Mouse (Mus musculus) embryonic facial prominence, embryonic 13.5 days (tissue): ENCODE results near the gene AC109138.7. TPM values are rescaled to one million over a fixed set of nuclear protein-coding genes. Genes with fewer than 3 reads are reported as not detected.

Source experiments
- ATAC-seq: fragments of 200-750 bp; cut with Nextera tagmentation; 2 replicates; pipeline ENCODE4 v1.8.0; 2017; ENCODE audit warnings: low read depth; ENCODE audit not compliant: insufficient number of reproducible peaks, insufficient read depth, low FRiP score, low TSS enrichment
- H3K27ac ChIP-seq: fragments of 300-500 bp; sonication (generic); 2 replicates; pipeline ENCODE4 v1.5.1; 2015; ENCODE audit warnings: moderate library complexity, mild to moderate bottlenecking, inconsistent platforms
- H3K27me3 ChIP-seq: fragments of 300-500 bp; sonication (generic); 2 replicates; pipeline ENCODE4 v1.6.1; 2015; ENCODE audit warnings: mild to moderate bottlenecking, inconsistent platforms
- H3K36me3 ChIP-seq: fragments of 300-500 bp; sonication (generic); 2 replicates; pipeline ENCODE4 v1.6.1; 2015; ENCODE audit warnings: mild to moderate bottlenecking, inconsistent platforms
- H3K4me1 ChIP-seq: fragments of 300-500 bp; sonication (generic); 2 replicates; pipeline ENCODE4 v1.6.1; 2015; ENCODE audit warnings: inconsistent platforms
- H3K4me2 ChIP-seq: fragments of 300-500 bp; sonication (generic); 2 replicates; pipeline ENCODE4 v1.6.1; 2015; ENCODE audit warnings: moderate library complexity, mild to moderate bottlenecking, inconsistent platforms
- H3K4me3 ChIP-seq: fragments of 300-500 bp; sonication (generic); 2 replicates; pipeline ENCODE4 v1.5.1; 2015; ENCODE audit warnings: mild to moderate bottlenecking, inconsistent platforms
- H3K9ac ChIP-seq: fragments of 300-500 bp; sonication (generic); 2 replicates; pipeline ENCODE4 v1.6.1; 2015; ENCODE audit warnings: mild to moderate bottlenecking, inconsistent platforms
- H3K9me3 ChIP-seq: fragments of 300-500 bp; sonication (generic); 2 replicates; pipeline ENCODE4 v1.6.1; 2016; ENCODE audit warnings: inconsistent platforms
- WGBS: fragments of 180-500 bp; shearing (Covaris S2); methylation state at CpG from one replicate; pipeline ENCODE4 v1.1.7; 2015; ENCODE audit warnings: mixed read lengths; 5-methylcytosine and 5-hydroxymethylcytosine counted together
- polyA plus RNA-seq: library from polyadenylated mRNA; unstranded; fragments of >200 nt; fragmentation: Nextera tagmentation; extraction: Ambion mirVana; gene quantifications from 2 replicates; pipeline ENCODE4 v1.2.1, GENCODE M21; 2015

Gene AC109138.7
- not detected in 2 replicates for polyA plus RNA-seq

DNA sequence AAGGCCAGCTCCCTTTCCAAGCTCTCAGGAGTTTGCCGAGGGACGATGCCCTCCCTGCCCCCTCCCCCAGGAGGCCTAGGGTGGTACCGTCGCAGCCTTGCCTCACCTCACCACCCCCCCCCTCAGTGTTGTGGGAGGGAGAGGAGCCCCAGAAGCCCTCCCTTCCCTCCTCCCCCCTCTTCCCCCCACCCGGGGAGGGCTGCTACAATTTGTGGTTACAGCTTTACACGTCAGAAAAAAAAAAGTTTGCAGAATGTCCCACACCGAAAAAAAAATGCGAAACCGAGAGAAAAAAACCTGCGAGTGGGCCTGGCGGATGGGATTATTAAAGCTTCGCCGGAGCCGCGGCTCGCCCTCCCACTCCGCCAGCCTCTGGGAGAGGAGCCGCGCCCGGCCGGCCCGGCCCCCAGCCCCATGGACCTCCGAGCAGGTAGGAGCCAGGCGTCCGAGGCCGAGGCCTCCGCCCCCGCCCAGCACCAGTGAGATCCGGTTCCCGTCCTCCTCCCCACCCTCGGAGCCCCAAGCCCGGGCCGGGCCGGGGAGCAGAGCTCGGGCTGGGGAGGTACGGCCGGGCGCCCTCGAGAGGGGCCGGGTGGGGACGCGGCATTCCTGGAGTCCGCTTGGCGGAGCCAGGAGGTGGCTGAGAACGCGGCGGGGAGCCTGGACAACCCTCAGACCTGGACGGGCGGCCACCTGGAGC, at the start of gene AC109138.7, which contains the start of gene Clcf1:
TSS of gene AC109138.7 (plus strand) at position 287 of the 700 bp plus-strand sequence.
TSS of gene Clcf1 (plus strand) at position 168 of the 700 bp plus-strand sequence.
- H3K27ac ChIP-seq: peak within 1 kb of the TSS; percentile 97
- peak within 1 kb of the TSS; percentile 95 for H3K4me3 ChIP-seq
- peaks cover 66% of the 10 kb centered on the region for H3K4me1 ChIP-seq
- peaks cover 4% of the 10 kb centered on the region; the same call in 1 of the 2 replicates for H3K27me3 ChIP-seq
- under 1% methylated on average over 45 of the region's 49 CpGs for WGBS
- H3K9me3 ChIP-seq: no peaks in the 10 kb centered on the region
- 0 out of 2 replicates have a peak, but pooled peaks have one; percentile 12 for ATAC-seq
- peak within 1 kb of the TSS; percentile 98 for H3K9ac ChIP-seq
- H3K36me3 ChIP-seq: no peaks in the 10 kb centered on the region
- peak within 1 kb of the TSS; percentile 87 for H3K4me2 ChIP-seq

DNA sequence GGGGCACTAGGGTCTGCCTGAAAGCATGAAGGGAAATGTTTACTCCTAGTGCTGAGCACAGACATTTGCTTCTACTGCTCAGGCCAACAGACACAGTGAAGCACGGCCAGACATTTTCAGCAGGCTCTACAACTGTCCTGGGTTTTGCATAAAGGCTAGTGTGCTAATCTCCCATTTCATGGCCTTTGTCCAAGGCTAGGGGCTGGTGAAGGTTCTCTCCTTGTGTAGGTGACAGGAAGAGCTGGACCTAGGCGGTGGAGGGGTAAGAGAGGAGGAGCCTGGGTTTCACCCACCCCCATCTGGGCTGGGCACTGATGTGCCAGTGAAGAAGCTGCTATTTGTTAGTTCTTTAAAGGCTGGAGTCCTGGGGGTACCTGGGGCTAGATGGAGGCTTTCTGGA, 49.4 kb upstream of the AC109138.7 start:
- Histone ChIP-seq H3K9me3 (no peaks in the 10 kb centered on the region), H3K27ac (no peak overlapping the region), H3K4me1 (peaks cover 15% of the 10 kb centered on the region), H3K9ac (0 out of 2 replicates have a peak overlapping the region, but pooled peaks have one; percentile 36), H3K4me2 (no peak overlapping the region), H3K4me3 (no peak overlapping the region; the same call in 1 of the 2 replicates), H3K36me3 (peaks cover 15% of the 10 kb centered on the region), H3K27me3 (no peaks in the 10 kb centered on the region)
- 68% methylated on average over 2 of the region's 2 CpGs for WGBS
- no peak for ATAC-seq

DNA sequence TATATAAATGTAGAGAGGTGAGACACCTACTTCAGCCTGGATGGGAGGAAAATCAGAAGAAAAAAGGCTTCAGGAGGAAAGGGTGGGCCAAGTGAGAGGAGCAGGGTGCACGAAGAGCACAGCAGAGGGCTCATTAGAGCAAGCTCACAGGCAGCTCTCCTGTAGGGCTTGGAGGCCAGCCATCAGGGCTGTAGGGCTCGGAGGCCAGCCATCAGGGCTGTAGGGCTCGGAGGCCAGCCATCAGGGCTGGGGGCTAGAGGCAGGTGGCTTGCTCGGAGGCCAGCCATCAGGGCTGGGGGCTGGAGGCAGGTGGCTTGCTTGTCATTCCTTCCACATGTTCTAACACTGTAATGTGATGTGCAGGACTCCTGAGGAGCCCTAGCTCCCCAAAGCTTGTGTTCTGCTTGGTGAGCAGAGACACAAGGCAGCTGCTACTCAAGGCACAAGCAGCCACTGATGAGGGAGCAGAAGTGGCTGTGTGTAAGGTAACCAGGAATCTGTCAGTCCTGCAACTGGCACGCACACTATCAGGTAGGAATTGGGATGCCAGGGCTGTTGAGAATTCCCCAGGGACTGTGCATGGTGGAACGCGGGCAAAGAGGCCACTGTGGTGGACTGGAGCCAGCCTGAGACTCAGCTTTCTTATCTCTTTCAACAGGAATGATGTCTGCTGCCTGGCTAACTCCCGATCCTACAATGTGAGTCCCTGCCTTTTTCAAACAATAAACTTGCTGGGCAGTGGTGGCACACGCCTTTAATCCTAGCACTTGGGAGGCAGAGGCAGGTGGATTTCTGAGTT, 47.3 kb upstream of the AC109138.7 start:
- ATAC-seq: no peak
- H3K9me3 ChIP-seq: no peaks in the 10 kb centered on the region
- peaks cover 33% of the 10 kb centered on the region for H3K4me1 ChIP-seq
- H3K27ac ChIP-seq: no peak overlapping the region
- no peak overlapping the region for H3K9ac ChIP-seq
- H3K4me2 ChIP-seq: no peak overlapping the region
- H3K4me3 ChIP-seq: no peak overlapping the region
- H3K36me3 ChIP-seq: no peaks in the 10 kb centered on the region
- H3K27me3 ChIP-seq: no peaks in the 10 kb centered on the region
- 81% methylated on average over 9 of the region's 9 CpGs for WGBS

- H3K4me1 ChIP-seq: peaks cover 22% of the 10 kb centered on the region
- H3K4me3 ChIP-seq: peak overlapping the region; percentile 51
- peak overlapping the region; percentile 89 for H3K4me2 ChIP-seq
- H3K27ac ChIP-seq: peak overlapping the region; percentile 86
- H3K27me3 ChIP-seq: no peaks in the 10 kb centered on the region
- H3K9me3 ChIP-seq: no peaks in the 10 kb centered on the region
- H3K36me3 ChIP-seq: no peaks in the 10 kb centered on the region
- peak overlapping the region; percentile 81 for H3K9ac ChIP-seq
- ATAC-seq: peak; percentile 92
- WGBS: under 1% methylated on average over 43 of the region's 43 CpGs
These were observed 44.8 kb upstream of the AC109138.7 start for GRCm38 (mm10) chr19:4169378-4169784.

DNA sequence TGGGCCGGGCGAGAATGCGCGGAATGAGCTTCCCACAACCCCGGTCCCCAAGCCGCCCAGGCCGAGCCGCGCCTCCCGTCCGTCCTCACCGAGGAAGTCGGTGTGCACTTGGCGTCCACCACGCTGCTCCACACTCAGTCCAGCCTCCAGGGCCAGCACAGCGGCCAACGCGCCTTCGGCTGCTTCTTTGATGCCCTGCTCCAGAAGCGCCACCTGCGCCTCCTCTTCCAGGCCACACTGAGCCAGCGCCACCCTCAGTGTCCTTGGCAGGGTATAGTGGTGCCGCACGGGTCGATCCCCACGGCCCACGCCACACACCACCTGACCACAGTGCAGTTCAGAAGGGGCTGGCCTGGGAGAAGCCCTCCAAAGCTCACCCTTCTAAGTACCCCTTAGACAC, 44.3 kb upstream of the AC109138.7 start:
- Histone ChIP-seq H3K9me3 (no peaks in the 10 kb centered on the region), H3K27me3 (no peaks in the 10 kb centered on the region), H3K4me2 (peak overlapping the region; percentile 89), H3K4me1 (peaks cover 22% of the 10 kb centered on the region), H3K9ac (peak overlapping the region; percentile 81), H3K4me3 (peak overlapping the region; percentile 51), H3K36me3 (no peaks in the 10 kb centered on the region), H3K27ac (peak overlapping the region; percentile 86)
- WGBS: 10% methylated on average over 27 of the region's 27 CpGs
- no peak; the same call in none of the 2 replicates for ATAC-seq

- Histone ChIP-seq H3K4me3 (no peak overlapping the region), H3K4me2 (no peak overlapping the region), H3K4me1 (peaks cover 31% of the 10 kb centered on the region), H3K9me3 (no peaks in the 10 kb centered on the region), H3K9ac (peak overlapping the region; percentile 81), H3K36me3 (no peaks in the 10 kb centered on the region), H3K27ac (peak overlapping the region; percentile 55; the same call in 1 of the 2 replicates), H3K27me3 (no peaks in the 10 kb centered on the region)
- 82% methylated on average over 10 of the region's 10 CpGs for WGBS
- ATAC-seq: no peak
These were observed 43.3 kb upstream of the AC109138.7 start for GRCm38 (mm10) chr19:4170723-4171392.

DNA sequence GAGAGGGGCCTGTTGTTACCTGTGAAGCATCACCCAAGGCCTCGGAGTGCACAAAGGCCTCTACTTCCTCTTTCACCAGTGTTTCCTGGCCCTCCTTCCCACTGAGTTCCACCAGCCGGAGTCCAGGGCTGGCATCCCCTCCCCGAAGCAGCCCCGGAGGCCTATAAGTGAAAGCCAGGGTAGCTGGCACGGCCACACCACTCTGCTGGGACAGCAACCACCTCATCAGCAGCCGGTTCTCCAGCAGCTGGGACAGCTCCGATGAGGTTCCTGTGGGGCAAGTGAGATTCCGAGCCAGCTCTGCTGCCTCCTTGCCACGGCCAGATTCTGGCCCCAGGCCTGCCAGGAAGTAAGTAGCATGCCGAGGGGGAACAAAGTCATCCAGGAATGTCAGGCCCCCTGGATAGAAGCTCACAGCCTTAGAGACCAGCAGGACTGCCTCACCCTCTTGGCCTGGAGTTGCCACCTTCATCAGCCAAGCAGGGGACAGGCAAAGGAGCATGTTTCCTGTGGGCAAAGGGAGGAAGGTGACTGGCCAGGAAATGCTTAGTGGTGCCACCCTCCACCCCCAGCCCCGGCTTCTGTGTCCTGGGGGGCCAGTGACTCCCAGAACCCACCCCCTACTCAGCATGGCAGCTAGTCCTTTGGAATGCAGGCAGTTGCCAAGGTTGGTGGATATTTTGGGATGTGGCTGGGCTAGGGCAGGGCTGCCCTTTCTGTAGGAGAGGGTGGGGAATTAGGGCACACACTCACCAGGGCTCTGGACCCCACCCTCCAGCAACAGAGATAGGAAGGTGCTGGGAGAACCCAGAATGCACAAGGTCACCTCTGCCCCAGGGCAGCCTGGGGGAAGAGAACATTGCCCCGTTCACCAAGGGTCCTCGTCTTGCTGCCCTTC, 42.5 kb upstream of the AC109138.7 start:
- Histone ChIP-seq H3K9ac (peak overlapping the region; percentile 46), H3K4me3 (no peak overlapping the region), H3K36me3 (no peaks in the 10 kb centered on the region), H3K27me3 (no peaks in the 10 kb centered on the region), H3K4me2 (0 out of 2 replicates have a peak overlapping the region, but pooled peaks have one; percentile 1), H3K9me3 (no peaks in the 10 kb centered on the region), H3K4me1 (peaks cover 33% of the 10 kb centered on the region), H3K27ac (peak overlapping the region; percentile 55; the same call in 1 of the 2 replicates)
- no peak for ATAC-seq
- WGBS: 54% methylated on average over 13 of the region's 13 CpGs

DNA sequence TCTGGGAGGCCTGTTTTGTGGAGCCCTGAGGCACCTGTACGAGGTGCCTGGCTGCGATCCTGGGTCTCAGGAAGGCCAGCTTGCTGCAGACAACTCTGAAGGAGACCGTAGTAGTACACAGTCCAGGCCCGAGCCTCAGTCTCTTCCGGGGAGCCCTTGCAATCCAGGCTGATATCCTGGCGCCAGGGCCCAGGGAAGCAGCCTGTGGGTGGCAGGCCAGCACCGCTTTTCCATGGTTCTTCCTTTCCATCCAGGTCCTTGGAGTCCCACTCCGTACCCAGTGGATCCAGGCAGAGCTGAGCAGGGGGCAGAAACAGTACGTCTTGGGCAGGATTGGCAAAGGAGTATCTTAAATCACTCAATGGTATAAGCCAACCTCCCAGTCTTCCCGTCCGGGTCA, 41.2 kb upstream of the AC109138.7 start:
- Histone ChIP-seq H3K27ac (no peak overlapping the region), H3K4me3 (no peak overlapping the region), H3K9me3 (no peaks in the 10 kb centered on the region), H3K9ac (peak overlapping the region; percentile 40), H3K27me3 (no peaks in the 10 kb centered on the region), H3K4me1 (peaks cover 33% of the 10 kb centered on the region), H3K36me3 (no peaks in the 10 kb centered on the region), H3K4me2 (no peak overlapping the region)
- WGBS: 54% methylated on average over 11 of the region's 11 CpGs
- no peak for ATAC-seq

DNA sequence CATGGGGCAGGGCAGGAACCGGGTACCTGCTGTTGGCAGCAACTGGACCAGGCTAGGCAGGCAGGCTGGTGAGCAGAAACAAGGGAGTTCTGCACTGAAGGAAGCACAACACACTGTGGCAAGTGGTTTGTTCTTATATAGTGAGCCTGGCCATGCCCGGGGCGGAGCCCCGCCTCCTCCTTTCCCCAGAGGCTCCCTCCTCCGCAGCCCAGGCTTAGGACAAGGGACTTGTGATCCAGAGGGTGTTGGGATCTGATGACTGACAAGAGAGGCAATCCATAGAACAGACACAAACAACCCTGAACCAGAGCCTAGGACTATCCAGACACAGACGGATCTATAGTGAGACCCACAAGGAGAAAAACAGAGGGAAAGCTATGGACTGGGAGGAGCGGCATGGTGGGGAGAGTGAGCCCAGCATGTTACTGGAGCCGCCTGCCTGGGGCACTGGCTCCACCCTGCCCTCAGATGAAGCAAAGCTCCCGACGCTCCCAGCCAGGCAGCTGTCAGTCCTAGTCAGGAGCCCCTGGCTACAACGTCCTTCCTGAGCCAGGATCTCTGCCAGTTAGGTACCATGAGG, 38.7 kb upstream of the AC109138.7 start, which contains the start of gene Carns1:
TSS of gene Carns1 (minus strand) at position 112 of the 580 bp plus-strand sequence.
- peak; percentile 38 for ATAC-seq
- Histone ChIP-seq H3K4me1 (peaks cover 24% of the 10 kb centered on the region), H3K27ac (no peak within 1 kb of the TSS; the same call in 1 of the 2 replicates), H3K4me3 (peak within 1 kb of the TSS; percentile 25), H3K4me2 (peak within 1 kb of the TSS; percentile 51), H3K36me3 (no peaks in the 10 kb centered on the region), H3K9ac (peak within 1 kb of the TSS; percentile 58), H3K9me3 (no peaks in the 10 kb centered on the region), H3K27me3 (no peaks in the 10 kb centered on the region)
- 4% methylated on average over 11 of the region's 11 CpGs for WGBS

GRCm38 (mm10) chr19:4180411-4180810, 33.7 kb upstream of the AC109138.7 start:
- Histone ChIP-seq H3K4me2 (no peak overlapping the region), H3K9me3 (no peaks in the 10 kb centered on the region), H3K4me3 (no peak overlapping the region), H3K9ac (no peak overlapping the region), H3K36me3 (no peaks in the 10 kb centered on the region), H3K27ac (no peak overlapping the region), H3K4me1 (peaks cover 17% of the 10 kb centered on the region), H3K27me3 (no peaks in the 10 kb centered on the region)
- no peak for ATAC-seq
- WGBS: 85% methylated on average over 7 of the region's 7 CpGs
